Mouse (Mus musculus): Measurements from ENCODE around the gene Gm20911. TPM values are rescaled to one million over a fixed set of nuclear protein-coding genes. Genes with fewer than 3 reads are reported as not detected.
"Not testable (repeated sequence)": the region's sequence is repeated elsewhere in the genome, so short reads cannot be mapped to it uniquely, and the experiment has no call there.

Gm20911 gene
- not detected in 2 replicates for polyA plus RNA-seq (2012; rRNA removed)

DNA sequence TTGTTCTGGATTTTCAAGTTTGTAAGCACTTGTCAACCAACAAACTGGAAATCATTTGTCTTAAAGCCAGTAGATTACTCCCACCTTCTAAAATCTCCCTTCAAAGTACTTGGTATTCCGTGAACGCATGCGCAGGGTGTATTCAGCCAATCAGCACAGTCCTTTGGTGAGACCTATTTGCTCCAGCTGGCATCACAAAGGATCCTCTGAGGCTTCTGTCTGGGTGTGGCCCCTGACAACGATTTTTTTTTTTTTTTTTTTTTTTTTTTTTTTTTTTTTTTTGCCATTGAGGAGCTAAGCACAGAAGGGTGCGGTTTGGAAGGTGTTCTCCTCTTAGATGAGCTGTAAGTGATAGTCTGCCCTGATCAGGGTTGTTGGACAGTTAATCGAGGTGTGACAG, at the start of gene Gm20911:
Gene Gm20911 (plus strand): TSS at position 301 of the 400 bp plus-strand sequence.
- H3K4me1 ChIP-seq (ENCODE audit: control insufficient read depth, insufficient read depth, low read length); DNase-seq; H3K4me3 ChIP-seq (replicated peaks; ENCODE audit: extremely low read depth, low read depth, low read length): not testable (repeated sequence)
- no CpG with 5 or more reads among the region's 6 CpGs for WGBS
